Mouse (Mus musculus) forebrain, embryonic 11.5 days (tissue): ENCODE results near the gene Actrt2. TPM values are rescaled to one million over a fixed set of nuclear protein-coding genes. Genes with fewer than 3 reads are reported as not detected.

Experiments used
- ATAC-seq: fragments of 200-750 bp; cut with Nextera tagmentation; replicated peaks from 2 replicates; pipeline ENCODE4 v1.8.0; 2017; ENCODE audit warnings: moderate TSS enrichment; ENCODE audit not compliant: low FRiP score
- DNase-seq: peaks from one replicate; pipeline ENCODE4 v3.0.0-alpha.2; 2017; ENCODE audit warnings: low spot score
- H3K27ac ChIP-seq: fragments of 300-500 bp; sonication (generic); 2 replicates; pipeline ENCODE4 v1.5.1; 2014; ENCODE audit warnings: low read depth, low read length
- H3K27me3 ChIP-seq: fragments of 300-500 bp; sonication (generic); 2 replicates; pipeline ENCODE4 v1.6.1; 2014; ENCODE audit warnings: mild to moderate bottlenecking, low read length, mixed read lengths; ENCODE audit not compliant: control insufficient read depth, insufficient read depth
- H3K36me3 ChIP-seq: fragments of 300-500 bp; sonication (generic); 2 replicates; pipeline ENCODE4 v1.6.1; 2014; ENCODE audit warnings: mild to moderate bottlenecking, low read length, moderate library complexity, mixed read lengths; ENCODE audit not compliant: control insufficient read depth, insufficient read depth
- H3K4me1 ChIP-seq: fragments of 300-500 bp; sonication (generic); replicated peaks from 2 replicates; pipeline ENCODE4 v1.6.1; 2014; ENCODE audit warnings: low read length, mixed read lengths; ENCODE audit not compliant: control insufficient read depth, insufficient read depth
- H3K4me2 ChIP-seq: fragments of 300-500 bp; sonication (generic); 2 replicates; pipeline ENCODE4 v1.6.1; 2014; ENCODE audit warnings: low read depth, mild to moderate bottlenecking, low read length, moderate library complexity, mixed read lengths; ENCODE audit not compliant: severe bottlenecking
- H3K4me3 ChIP-seq: fragments of 300-500 bp; sonication (generic); 2 replicates; pipeline ENCODE4 v1.5.1; 2014; ENCODE audit warnings: low read depth, low read length
- H3K9ac ChIP-seq: fragments of 300-500 bp; sonication (generic); 2 replicates; pipeline ENCODE4 v1.6.1; 2014; ENCODE audit warnings: low read length
- H3K9me3 ChIP-seq: fragments of 300-500 bp; sonication (generic); 2 replicates; pipeline ENCODE4 v1.6.1; 2016; ENCODE audit warnings: low read length, mixed read lengths; ENCODE audit not compliant: control insufficient read depth
- WGBS: fragments of 180-500 bp; shearing (Covaris S2); extraction: QIAGEN DNeasy Blood & Tissue Kit; methylation state at CpG from one replicate; pipeline ENCODE4 v1.1.7; 2014; 5-methylcytosine and 5-hydroxymethylcytosine counted together
- polyA plus RNA-seq: library from polyadenylated mRNA; unstranded; fragments of >200 nt; fragmentation: Nextera tagmentation; extraction: Ambion mirVana; gene quantifications from 2 replicates; pipeline ENCODE4 v1.2.1, GENCODE M21; 2014

The Actrt2 gene
- polyA plus RNA-seq, 1 experiment from 2014 or later: not detected

DNA sequence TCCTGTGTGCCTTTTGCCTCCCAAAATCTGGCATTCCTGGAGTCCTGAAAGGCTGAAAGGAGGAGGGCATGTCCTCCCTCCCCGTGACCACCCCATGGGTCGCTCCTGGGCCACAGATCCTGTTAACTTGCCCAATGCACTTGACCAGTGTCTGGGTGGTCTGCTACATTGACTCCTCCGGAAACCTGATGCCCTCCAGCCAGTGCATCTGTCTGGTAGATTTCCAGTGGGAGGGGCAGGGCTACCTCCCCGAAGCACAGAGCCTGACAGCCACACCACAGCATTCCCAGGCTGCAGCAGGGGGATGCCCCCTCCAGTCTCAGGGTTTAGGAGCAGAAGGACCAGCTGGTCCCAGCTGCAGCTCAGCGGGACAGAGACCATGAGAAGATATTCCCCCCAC is 15.2 kb downstream of the Actrt2 start:
- Histone ChIP-seq H3K9ac (no peak overlapping the region), H3K27me3 (no peaks in the 10 kb centered on the region; the same call in 1 of the 2 replicates), H3K9me3 (no peaks in the 10 kb centered on the region; the same call in 1 of the 2 replicates), H3K36me3 (no peaks in the 10 kb centered on the region), H3K4me2 (no peak overlapping the region), H3K4me3 (no peak overlapping the region), H3K4me1 (no peaks in the 10 kb centered on the region), H3K27ac (no peak overlapping the region)
- ATAC-seq (no peak), DNase-seq (no peak)
- WGBS: 14% methylated on average over 5 of the region's 5 CpGs

DNA sequence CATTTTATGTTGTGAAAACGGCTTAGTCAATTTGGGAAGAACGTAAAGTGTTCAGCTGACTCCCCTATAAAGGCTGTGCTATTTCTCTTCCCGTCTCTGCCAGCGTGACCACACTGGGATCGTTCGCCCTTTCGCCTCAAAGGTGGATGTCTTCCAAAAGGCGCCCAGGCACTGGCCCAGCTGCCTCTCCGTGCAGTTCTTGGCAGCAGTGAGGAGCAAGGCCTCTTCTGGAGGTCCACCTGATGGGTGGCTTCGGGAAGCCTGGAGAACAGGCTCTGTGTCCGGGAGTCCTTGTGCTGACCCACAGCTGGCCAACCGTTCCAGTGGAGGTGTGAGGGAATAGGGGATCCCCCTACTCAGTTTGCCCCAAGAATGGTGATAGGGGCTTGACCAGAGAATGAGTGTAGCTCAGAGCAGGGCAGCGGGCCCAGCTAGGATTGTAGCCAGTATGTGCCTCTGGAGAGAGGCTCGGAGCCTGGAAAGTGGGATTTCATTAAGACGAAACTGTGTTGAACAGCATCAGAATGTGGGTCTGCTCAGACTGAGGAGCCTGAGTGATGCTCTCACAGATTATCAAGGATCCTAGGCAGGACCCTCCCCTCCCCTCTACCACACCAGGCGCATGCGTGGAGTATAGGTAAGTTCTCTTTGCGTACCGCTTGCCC is 18.5 kb downstream of the Actrt2 start:
- Histone ChIP-seq H3K9ac (no peak overlapping the region), H3K4me2 (no peak overlapping the region), H3K27ac (no peak overlapping the region), H3K9me3 (peaks cover 3% of the 10 kb centered on the region; the same call in 1 of the 2 replicates), H3K4me3 (no peak overlapping the region), H3K27me3 (peaks cover 2% of the 10 kb centered on the region; the same call in 1 of the 2 replicates), H3K4me1 (no peaks in the 10 kb centered on the region), H3K36me3 (no peaks in the 10 kb centered on the region)
- no peak for ATAC-seq
- DNase-seq: no peak
- 87% methylated on average over 19 of the region's 19 CpGs for WGBS

DNA sequence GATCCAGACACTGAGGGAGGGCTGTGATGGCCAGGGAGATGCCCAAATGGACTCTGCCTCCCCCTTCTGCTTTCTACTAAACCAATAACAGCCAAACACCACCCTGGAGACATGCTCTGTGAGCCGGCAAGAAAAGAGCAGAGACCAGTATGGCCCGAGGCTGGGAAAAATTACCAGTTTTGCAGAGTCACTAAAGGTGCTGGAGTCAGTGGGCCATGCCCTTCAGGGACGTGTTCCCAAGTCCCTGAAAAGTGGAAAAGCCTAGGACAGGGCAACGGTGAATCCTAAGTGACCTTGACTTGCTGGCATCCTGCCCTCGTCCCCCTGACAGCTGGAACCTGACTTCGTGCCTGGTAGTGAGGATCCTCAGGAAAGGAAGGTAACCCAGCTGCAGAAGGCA is 25.2 kb downstream of the Actrt2 start:
- H3K36me3 ChIP-seq: no peaks in the 10 kb centered on the region
- H3K9ac ChIP-seq: no peak overlapping the region
- no peak overlapping the region for H3K4me3 ChIP-seq
- DNase-seq (no peak), ATAC-seq (no peak)
- H3K9me3 ChIP-seq: peaks cover 3% of the 10 kb centered on the region; the same call in 1 of the 2 replicates
- no peak overlapping the region for H3K27ac ChIP-seq
- no peak overlapping the region for H3K4me2 ChIP-seq
- H3K4me1 ChIP-seq: peaks cover 18% of the 10 kb centered on the region
- WGBS: 14% methylated on average over 6 of the region's 6 CpGs
- peaks cover 53% of the 10 kb centered on the region for H3K27me3 ChIP-seq

DNA sequence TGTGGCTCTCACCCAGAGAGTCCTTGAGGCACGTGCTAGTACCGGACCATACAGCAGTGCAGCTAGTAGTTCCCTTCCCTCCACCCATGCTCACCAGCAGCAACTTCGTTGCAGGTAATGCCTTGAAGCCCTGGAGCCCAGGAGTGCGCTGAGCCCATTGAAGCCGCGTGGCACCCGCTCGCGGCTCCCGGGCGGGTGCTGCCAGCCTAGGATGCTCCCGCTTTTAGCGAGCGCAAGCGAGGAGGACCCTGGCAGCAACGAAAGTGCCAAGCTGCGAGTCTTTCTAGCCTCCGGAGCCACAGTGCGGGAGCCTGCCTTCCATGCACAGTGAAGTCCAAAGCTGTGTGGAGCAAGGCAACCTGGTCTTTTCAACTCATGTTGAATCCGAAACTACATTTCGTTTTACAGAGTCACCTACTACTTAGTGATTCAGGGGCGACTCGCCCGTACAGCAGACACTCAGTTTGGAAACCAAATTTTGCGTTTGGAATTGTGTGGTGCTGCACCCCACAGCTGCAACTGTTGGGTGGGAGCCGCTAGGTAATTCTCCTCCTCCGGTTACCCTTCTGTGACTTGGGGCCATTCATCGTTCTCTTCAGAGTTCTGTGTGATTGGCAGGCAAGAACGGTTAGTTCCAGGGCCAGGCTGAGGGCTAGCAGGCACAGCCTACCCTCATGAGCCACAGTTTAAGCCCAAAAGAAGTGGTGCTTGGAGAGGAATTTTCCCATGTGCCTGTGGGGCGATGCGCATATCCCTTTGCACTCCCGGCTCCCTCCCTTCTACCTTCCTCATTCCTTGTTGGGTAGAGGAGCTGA is 26.2 kb downstream of the Actrt2 start:
- Histone ChIP-seq H3K27ac (no peak overlapping the region), H3K9me3 (no peaks in the 10 kb centered on the region; the same call in 1 of the 2 replicates), H3K36me3 (no peaks in the 10 kb centered on the region), H3K9ac (peak overlapping the region; percentile 52), H3K4me3 (peak overlapping the region; percentile 11), H3K27me3 (peaks cover 53% of the 10 kb centered on the region), H3K4me1 (peaks cover 20% of the 10 kb centered on the region), H3K4me2 (peak overlapping the region; percentile 93)
- no peak for DNase-seq
- no peak for ATAC-seq
- 2% methylated on average over 32 of the region's 32 CpGs for WGBS

DNA sequence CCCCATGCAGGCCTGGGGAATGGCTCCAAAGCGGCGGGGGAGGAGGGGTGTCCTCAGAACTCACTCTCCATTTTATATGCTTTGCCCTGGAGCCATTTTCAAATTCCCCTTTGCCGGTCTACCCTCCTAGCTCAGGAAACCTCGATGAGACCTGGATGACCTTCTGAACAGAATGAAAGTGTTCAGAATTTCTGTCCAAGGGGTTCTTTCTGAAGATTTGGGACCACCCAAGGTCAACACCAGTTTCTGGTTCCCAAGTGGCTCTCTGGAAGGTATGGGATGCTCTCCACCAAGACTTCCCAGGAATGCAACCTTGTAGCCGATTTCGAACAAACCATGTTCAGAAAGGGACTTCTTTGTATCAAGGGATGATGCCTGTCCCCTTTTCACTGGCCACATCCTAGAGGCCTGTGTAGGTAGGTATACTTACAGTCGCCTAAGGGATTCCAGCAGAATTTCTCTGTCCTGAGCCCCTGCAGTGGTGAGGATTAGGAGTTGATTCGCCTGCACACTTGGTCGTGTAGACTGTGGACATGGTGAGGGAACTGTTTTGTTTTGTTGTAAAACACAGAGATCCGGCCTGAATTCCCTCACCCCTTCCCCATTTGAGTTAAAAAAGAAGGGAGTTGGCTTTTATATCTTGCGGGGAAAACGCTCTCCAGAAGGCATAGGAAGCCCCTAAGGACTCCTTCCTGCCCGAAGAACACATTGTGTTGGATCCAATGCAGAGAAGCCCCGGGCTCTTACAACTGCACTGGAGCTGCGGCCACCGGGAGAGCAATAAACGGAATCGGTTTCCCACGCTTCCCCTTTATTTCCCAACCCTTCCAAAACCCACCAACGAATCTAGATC is 27.0 kb downstream of the Actrt2 start:
- Histone ChIP-seq H3K9ac (peak overlapping the region; percentile 52; the same call in 1 of the 2 replicates), H3K27me3 (peaks cover 53% of the 10 kb centered on the region), H3K4me2 (peak overlapping the region; percentile 93), H3K4me3 (peak overlapping the region; percentile 11), H3K9me3 (no peaks in the 10 kb centered on the region; the same call in 1 of the 2 replicates), H3K36me3 (no peaks in the 10 kb centered on the region), H3K4me1 (peaks cover 20% of the 10 kb centered on the region), H3K27ac (no peak overlapping the region)
- WGBS: 2% methylated on average over 20 of the region's 20 CpGs
- DNase-seq (no peak), ATAC-seq (no peak)

DNA sequence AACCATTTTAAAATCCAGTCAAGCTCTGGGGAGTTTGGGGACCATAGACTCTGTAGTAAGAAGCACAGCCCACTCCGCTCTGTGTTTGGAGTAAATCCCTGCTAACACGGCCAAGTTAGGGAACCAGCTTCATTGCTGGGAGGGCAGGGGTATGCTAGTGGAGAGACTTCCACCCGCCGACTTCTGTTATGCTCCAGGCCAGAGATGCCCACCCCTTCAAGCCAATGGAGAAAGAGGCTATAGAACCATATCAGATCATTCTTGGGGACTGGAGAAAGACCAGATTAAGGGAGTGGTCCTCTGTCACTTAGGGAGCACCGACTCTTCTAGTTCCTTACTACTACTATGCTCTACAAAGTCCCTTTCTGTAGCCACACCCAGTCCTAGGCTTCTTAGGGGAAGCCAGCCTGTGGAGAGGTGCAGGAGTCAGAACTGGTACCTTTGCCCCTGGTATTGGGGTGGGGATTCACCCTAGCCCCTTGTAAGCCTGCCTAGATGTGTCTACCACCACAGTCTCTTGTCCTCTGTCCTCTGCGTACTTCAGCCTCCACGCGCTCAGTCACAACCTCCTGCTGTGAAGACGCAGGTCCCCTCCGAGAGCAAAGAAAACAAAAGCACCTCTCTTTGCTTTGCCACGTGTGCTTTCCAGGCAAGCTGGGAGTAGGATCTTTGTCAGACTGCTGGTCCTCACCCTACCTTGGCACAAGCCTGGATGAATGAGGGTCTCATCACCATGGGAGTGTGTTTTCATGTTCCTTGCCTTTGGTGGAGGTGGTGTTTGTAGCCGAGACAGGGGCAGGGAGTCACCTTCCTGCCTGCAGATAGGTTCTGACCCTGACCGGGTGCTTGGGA is 27.9 kb downstream of the Actrt2 start:
- Histone ChIP-seq H3K4me2 (peak overlapping the region; percentile 93), H3K9ac (no peak overlapping the region; the same call in 1 of the 2 replicates), H3K4me3 (peak overlapping the region; percentile 8; the same call in 1 of the 2 replicates), H3K27me3 (peaks cover 51% of the 10 kb centered on the region), H3K9me3 (no peaks in the 10 kb centered on the region), H3K4me1 (peaks cover 20% of the 10 kb centered on the region), H3K36me3 (no peaks in the 10 kb centered on the region), H3K27ac (no peak overlapping the region)
- no peak for DNase-seq
- no peak for ATAC-seq
- 6% methylated on average over 13 of the region's 13 CpGs for WGBS

DNA sequence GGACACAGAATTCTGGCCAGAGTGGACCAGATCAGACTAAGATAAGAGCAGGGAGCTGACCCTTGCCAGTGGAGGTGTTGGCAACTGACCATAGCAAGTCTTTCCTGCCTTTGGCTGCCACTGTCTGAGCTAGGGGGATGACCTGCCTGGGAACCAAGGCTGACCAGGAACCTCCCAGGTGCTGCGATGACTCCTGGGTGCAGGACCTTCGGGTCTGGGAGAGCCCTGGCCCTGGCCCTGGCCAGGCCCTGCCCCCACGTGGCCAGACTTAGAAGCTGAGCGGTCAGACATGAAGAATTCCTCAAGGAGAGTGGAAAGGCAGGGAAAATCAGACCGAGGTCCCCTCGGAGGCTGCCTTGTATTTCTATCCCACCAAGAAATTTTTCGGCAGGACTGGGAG is 28.5 kb downstream of the Actrt2 start:
- H3K9ac ChIP-seq: no peak overlapping the region
- H3K4me2 ChIP-seq: peak overlapping the region; percentile 93
- H3K27ac ChIP-seq: no peak overlapping the region
- no peaks in the 10 kb centered on the region for H3K9me3 ChIP-seq
- peaks cover 20% of the 10 kb centered on the region for H3K4me1 ChIP-seq
- H3K27me3 ChIP-seq: peaks cover 54% of the 10 kb centered on the region
- ATAC-seq (no peak), DNase-seq (no peak)
- no peaks in the 10 kb centered on the region for H3K36me3 ChIP-seq
- 2% methylated on average over 7 of the region's 7 CpGs for WGBS
- H3K4me3 ChIP-seq: peak overlapping the region; percentile 8; the same call in 1 of the 2 replicates
